ENCODE assay signal across 10 mouse cellular contexts in the genomic region with DNA sequence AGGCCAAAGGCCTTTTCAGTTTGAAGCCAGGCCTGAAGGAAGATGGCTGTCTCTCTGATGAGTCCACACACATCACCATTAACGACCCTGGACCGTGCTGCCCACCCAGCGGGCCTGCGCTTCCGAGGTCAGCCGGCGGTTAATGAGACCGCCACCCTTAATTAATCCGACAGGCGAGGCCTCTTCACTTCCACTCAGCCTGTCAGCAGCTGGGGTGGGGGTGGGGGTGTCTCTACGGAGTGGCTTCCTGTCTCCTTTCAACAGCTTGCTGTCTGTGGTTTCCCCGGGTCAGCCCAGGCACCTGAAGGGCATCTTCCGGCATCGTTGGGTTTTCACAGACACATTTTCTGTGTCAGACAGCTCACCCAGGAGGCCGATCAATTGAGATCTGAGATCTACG.
DNase-seq lines count a peak whose midpoint lies in the region; ATAC-seq and TF ChIP-seq lines count a peak whose summit lies in the region.
"Had no signal": no experiment of that assay in that cellular context is flagged by ENCODE, and none has a peak within 500 bp of the region (broad histone marks: within the 10 kb centered on the region; RNA-seq: fewer than 3 reads in every experiment).

No protein-coding gene starts in this region.

- ATAC-seq in liver, embryonic 13.5 days (ENCODE audit: low read depth) = no peak

- no peaks in the 10 kb centered on the region for H3K27me3 ChIP-seq in liver, embryonic 13.5 days

- peak overlapping the region; percentile 37 for H3K27ac ChIP-seq in liver, embryonic 13.5 days

- H3K4me1 ChIP-seq in liver, embryonic 13.5 days (replicated peaks) = 0 out of 2 replicates have a peak, but pooled peaks cover 3% of the 10 kb centered on the region

- TF ChIP-seq POLR2A in brain, embryonic 14.5 days (IDR thresholded peaks at IDR 0.05; ENCODE audit: borderline replicate concordance, extremely low read depth, insufficient read depth, insufficient read length, poor library complexity, severe bottlenecking) = no peak

- no peak overlapping the region for H3K4me2 ChIP-seq in liver, embryonic 13.5 days

- peak; percentile 41 for DNase-seq in left cerebral cortex, postnatal 4 days
- DNase-seq in left cerebral cortex, postnatal 36 days (ENCODE audit: low spot score in 2 of 2) = no peak
- peak; percentile 69 for DNase-seq in brain, embryonic 14.5 days (ENCODE audit: low read depth)
- no peak for DNase-seq in liver, embryonic 13.5 days
- peak; percentile 83 to 86 for DNase-seq in spleen, postnatal 36 days (ENCODE audit: low spot score in 2 of 2)
- no peak for DNase-seq in urinary bladder, postnatal 14 days (ENCODE audit: low spot score)
- no peak for DNase-seq in testis, postnatal 10 days (ENCODE audit: low spot score)
- DNase-seq in heart, postnatal 36 days = no peak
- DNase-seq: layer of hippocampus, adult 9-11 months had no signal

- H3K9ac ChIP-seq in liver, embryonic 13.5 days = no peak overlapping the region

- H3K36me3 ChIP-seq in liver, embryonic 13.5 days = no peaks in the 10 kb centered on the region

- H3K4me3 ChIP-seq in liver, embryonic 13.5 days (replicated peaks) = no peak overlapping the region
- H3K4me3 ChIP-seq: myocyte had no signal

- TF ChIP-seq CTCF in brain, embryonic 14.5 days (IDR thresholded peaks at IDR 0.05; ENCODE audit: borderline replicate concordance, extremely low read depth, insufficient read depth, insufficient read length) = no peak

- 20% methylated on average over 16 of the region's 16 CpGs for WGBS in liver, embryonic 13.5 days (ENCODE audit: insufficient replicate concordance)

- intact Hi-C loops in left cerebral cortex, postnatal 4 days (cut with DNase I) = no loop called here
- intact Hi-C loops in left cerebral cortex, postnatal 36 days (cut with DNase I) = no loop called here
- intact Hi-C loops in heart, postnatal 36 days (cut with DNase I) = no loop called here

- no peaks in the 10 kb centered on the region for H3K9me3 ChIP-seq in liver, embryonic 13.5 days (replicated peaks)

Comparison
In these comparisons a context has a peak if more than half of its experiments do, and no peak if none do; other contexts are left out.
1. DNase-seq: peak in left cerebral cortex, postnatal 4 days (single experiment), brain, embryonic 14.5 days (single experiment) and spleen, postnatal 36 days (2 of 2); none in left cerebral cortex, postnatal 36 days (0 of 2), liver, embryonic 13.5 days (single experiment), urinary bladder, postnatal 14 days (single experiment), testis, postnatal 10 days (single experiment) and heart, postnatal 36 days (0 of 2).